Mouse (Mus musculus) hindbrain, embryonic 14.5 days (tissue): ENCODE results near the gene Git1. TPM values are rescaled to one million over a fixed set of nuclear protein-coding genes. Genes with fewer than 3 reads are reported as not detected.

Experiments used
- ATAC-seq: fragments of 200-750 bp; cut with Nextera tagmentation; 2 replicates; pipeline ENCODE4 v1.8.0; 2017; ENCODE audit warnings: moderate number of reproducible peaks, mild to moderate bottlenecking, moderate TSS enrichment, moderate library complexity; ENCODE audit not compliant: low FRiP score
- DNase-seq: peaks from one replicate; pipeline ENCODE4 v3.0.0-alpha.2; 2015; ENCODE audit warnings: low spot score
- H3K27ac ChIP-seq: fragments of 300-500 bp; sonication (generic); 2 replicates; pipeline ENCODE4 v1.5.1; 2014; ENCODE audit warnings: mild to moderate bottlenecking, moderate library complexity
- H3K27me3 ChIP-seq: fragments of 300-500 bp; sonication (generic); 2 replicates; pipeline ENCODE4 v1.6.1; 2014; ENCODE audit warnings: mild to moderate bottlenecking, low read length, mixed read lengths; ENCODE audit not compliant: control insufficient read depth, insufficient read depth
- H3K36me3 ChIP-seq: fragments of 300-500 bp; sonication (generic); replicated peaks from 2 replicates; pipeline ENCODE4 v1.6.1; 2014; ENCODE audit not compliant: control insufficient read depth, insufficient read depth
- H3K4me1 ChIP-seq: fragments of 300-500 bp; sonication (generic); replicated peaks from 2 replicates; pipeline ENCODE4 v1.6.1; 2014; ENCODE audit warnings: antibody characterized with exemption, low read length, mixed read lengths; ENCODE audit not compliant: control insufficient read depth, insufficient read depth
- H3K4me2 ChIP-seq: fragments of 300-500 bp; sonication (generic); replicated peaks from 2 replicates; pipeline ENCODE4 v1.6.1; 2014; ENCODE audit warnings: mild to moderate bottlenecking, moderate library complexity
- H3K4me3 ChIP-seq: fragments of 300-500 bp; sonication (generic); replicated peaks from 2 replicates; pipeline ENCODE4 v1.5.1; 2014; ENCODE audit warnings: mild to moderate bottlenecking, low read length
- H3K9ac ChIP-seq: fragments of 300-500 bp; sonication (generic); 2 replicates; pipeline ENCODE4 v1.6.1; 2014
- H3K9me3 ChIP-seq: fragments of 300-500 bp; sonication (generic); 2 replicates; pipeline ENCODE4 v1.6.1; 2016; ENCODE audit warnings: low read length; ENCODE audit not compliant: control insufficient read depth
- WGBS: fragments of 180-500 bp; shearing (Covaris S2); extraction: QIAGEN DNeasy Blood & Tissue Kit; methylation state at CpG from one replicate; pipeline ENCODE4 v1.1.7; 2014; 5-methylcytosine and 5-hydroxymethylcytosine counted together
- polyA plus RNA-seq: library from polyadenylated mRNA; unstranded; fragments of >200 nt; fragmentation: Nextera tagmentation; extraction: Ambion mirVana; gene quantifications from 2 replicates; pipeline ENCODE4 v1.2.1, GENCODE M21; 2014

Git1 gene
- polyA plus RNA-seq, 1 experiment from 2014 or later: 23.2 TPM

- H3K4me3 ChIP-seq: peak within 1 kb of the TSS; percentile 96
- no peaks in the 10 kb centered on the region for H3K9me3 ChIP-seq
- H3K4me1 ChIP-seq: peaks cover 73% of the 10 kb centered on the region
- H3K27me3 ChIP-seq: no peaks in the 10 kb centered on the region
- peak within 1 kb of the TSS; percentile 92 for H3K27ac ChIP-seq
- DNase-seq (peak; percentile 82), ATAC-seq (peak; percentile 49)
- H3K9ac ChIP-seq: peak within 1 kb of the TSS; percentile 99
- under 1% methylated on average over 51 of the region's 87 CpGs for WGBS
- no peaks in the 10 kb centered on the region for H3K36me3 ChIP-seq
- H3K4me2 ChIP-seq: peak within 1 kb of the TSS; percentile 88
These were observed 3.6 kb upstream of the Git1 start, which contains the start of gene Ankrd13b for GRCm38 (mm10) chr11:77489591-77490235. Gene Ankrd13b (minus strand): TSS chr11:77489678.

GRCm38 (mm10) chr11:77490451-77490850 lies 2.9 kb upstream of the Git1 start:
- Histone ChIP-seq H3K36me3 (no peaks in the 10 kb centered on the region), H3K27me3 (no peaks in the 10 kb centered on the region), H3K27ac (peak overlapping the region; percentile 92), H3K9ac (peak overlapping the region; percentile 99), H3K4me1 (peaks cover 75% of the 10 kb centered on the region), H3K4me3 (peak overlapping the region; percentile 96), H3K4me2 (peak overlapping the region; percentile 88), H3K9me3 (no peaks in the 10 kb centered on the region)
- 71% methylated on average over 6 of the region's 6 CpGs for WGBS
- DNase-seq (no peak), ATAC-seq (no peak)

- H3K9ac ChIP-seq: peak overlapping the region; percentile 99
- peak overlapping the region; percentile 96 for H3K4me3 ChIP-seq
- under 1% methylated on average over 13 of the region's 13 CpGs for WGBS
- H3K36me3 ChIP-seq: no peaks in the 10 kb centered on the region
- H3K27me3 ChIP-seq: no peaks in the 10 kb centered on the region
- no peaks in the 10 kb centered on the region for H3K9me3 ChIP-seq
- DNase-seq (peak; percentile 98), ATAC-seq (peak; percentile 67)
- peaks cover 73% of the 10 kb centered on the region for H3K4me1 ChIP-seq
- H3K4me2 ChIP-seq: peak overlapping the region; percentile 88
- peak overlapping the region; percentile 88 for H3K27ac ChIP-seq
These were observed 2.2 kb upstream of the Git1 start for GRCm38 (mm10) chr11:77491123-77491501.

- Histone ChIP-seq H3K27ac (peak overlapping the region; percentile 88), H3K36me3 (no peaks in the 10 kb centered on the region), H3K27me3 (no peaks in the 10 kb centered on the region), H3K9me3 (no peaks in the 10 kb centered on the region), H3K4me1 (peaks cover 67% of the 10 kb centered on the region), H3K4me3 (peak overlapping the region; percentile 96), H3K9ac (peak overlapping the region; percentile 93), H3K4me2 (peak overlapping the region; percentile 88)
- under 1% methylated on average over 23 of the region's 23 CpGs for WGBS
- DNase-seq (no peak), ATAC-seq (peak; percentile 42; the same call in 1 of the 2 replicates)
These were observed 1.7 kb upstream of the Git1 start for GRCm38 (mm10) chr11:77491502-77492291.

GRCm38 (mm10) chr11:77492311-77492871 lies 971 bp upstream of the Git1 start:
- Histone ChIP-seq H3K9ac (peak overlapping the region; percentile 93), H3K27ac (peak overlapping the region; percentile 88), H3K4me2 (peak overlapping the region; percentile 88), H3K27me3 (no peaks in the 10 kb centered on the region), H3K4me1 (peaks cover 60% of the 10 kb centered on the region), H3K36me3 (no peaks in the 10 kb centered on the region), H3K4me3 (peak overlapping the region; percentile 96), H3K9me3 (no peaks in the 10 kb centered on the region)
- DNase-seq: no peak
- WGBS: under 1% methylated on average over 15 of the region's 18 CpGs
- ATAC-seq: no peak

- DNase-seq (peak; percentile 92), ATAC-seq (peak; percentile 74)
- WGBS: under 1% methylated on average over 28 of the region's 32 CpGs
- Histone ChIP-seq H3K9ac (peak overlapping the region; percentile 93), H3K27ac (peak overlapping the region; percentile 88), H3K9me3 (no peaks in the 10 kb centered on the region), H3K27me3 (no peaks in the 10 kb centered on the region), H3K4me2 (peak overlapping the region; percentile 88), H3K4me1 (peaks cover 56% of the 10 kb centered on the region), H3K4me3 (peak overlapping the region; percentile 96), H3K36me3 (no peaks in the 10 kb centered on the region)
These were observed 440 bp upstream of the Git1 start for GRCm38 (mm10) chr11:77492911-77493332.

- peaks cover 59% of the 10 kb centered on the region for H3K4me1 ChIP-seq
- H3K9me3 ChIP-seq: no peaks in the 10 kb centered on the region
- no peaks in the 10 kb centered on the region for H3K27me3 ChIP-seq
- 29% methylated on average over 4 of the region's 4 CpGs for WGBS
- no peak for DNase-seq
- H3K4me2 ChIP-seq: peak overlapping the region; percentile 88
- peak overlapping the region; percentile 87 for H3K4me3 ChIP-seq
- peaks cover 5% of the 10 kb centered on the region for H3K36me3 ChIP-seq
- ATAC-seq: no peak
- H3K27ac ChIP-seq: peak overlapping the region; percentile 88
- peak overlapping the region; percentile 93 for H3K9ac ChIP-seq
These were observed 948 bp downstream of the Git1 start for GRCm38 (mm10) chr11:77494344-77494676.

GRCm38 (mm10) chr11:77494782-77495181 lies 1.4 kb downstream of the Git1 start:
- Histone ChIP-seq H3K9me3 (no peaks in the 10 kb centered on the region), H3K36me3 (peaks cover 10% of the 10 kb centered on the region), H3K4me3 (peak overlapping the region; percentile 87), H3K9ac (peak overlapping the region; percentile 93), H3K4me1 (peaks cover 59% of the 10 kb centered on the region), H3K4me2 (peak overlapping the region; percentile 88), H3K27me3 (no peaks in the 10 kb centered on the region), H3K27ac (no peak overlapping the region)
- WGBS: 72% methylated on average over 6 of the region's 6 CpGs
- no peak for ATAC-seq
- no peak for DNase-seq

- ATAC-seq (no peak), DNase-seq (no peak)
- Histone ChIP-seq H3K9me3 (no peaks in the 10 kb centered on the region), H3K27me3 (no peaks in the 10 kb centered on the region), H3K9ac (0 out of 2 replicates have a peak overlapping the region, but pooled peaks have one; percentile 93), H3K4me1 (peaks cover 53% of the 10 kb centered on the region), H3K4me2 (peak overlapping the region; percentile 88; the same call in 1 of the 2 replicates), H3K27ac (no peak overlapping the region), H3K4me3 (no peak overlapping the region), H3K36me3 (peaks cover 17% of the 10 kb centered on the region)
These were observed 2.1 kb downstream of the Git1 start for GRCm38 (mm10) chr11:77495507-77495906.
